Mouse (Mus musculus): ENCODE measurements around the gene Gper1.

- TF ChIP-seq CTCF (IDR thresholded peaks at IDR 0.05; ENCODE audit: borderline replicate concordance, insufficient read depth, low read depth, low read length) = no peak
- TF ChIP-seq POLR2A (IDR thresholded peaks at IDR 0.05; ENCODE audit: borderline replicate concordance, insufficient read depth, low read length) = no peak
Observed at GRCm38 (mm10) chr5:139403692-139404260, 19.2 kb upstream of the Gper1 start.
